8 mouse cellular contexts compared by ENCODE assay signal in the genomic region with DNA sequence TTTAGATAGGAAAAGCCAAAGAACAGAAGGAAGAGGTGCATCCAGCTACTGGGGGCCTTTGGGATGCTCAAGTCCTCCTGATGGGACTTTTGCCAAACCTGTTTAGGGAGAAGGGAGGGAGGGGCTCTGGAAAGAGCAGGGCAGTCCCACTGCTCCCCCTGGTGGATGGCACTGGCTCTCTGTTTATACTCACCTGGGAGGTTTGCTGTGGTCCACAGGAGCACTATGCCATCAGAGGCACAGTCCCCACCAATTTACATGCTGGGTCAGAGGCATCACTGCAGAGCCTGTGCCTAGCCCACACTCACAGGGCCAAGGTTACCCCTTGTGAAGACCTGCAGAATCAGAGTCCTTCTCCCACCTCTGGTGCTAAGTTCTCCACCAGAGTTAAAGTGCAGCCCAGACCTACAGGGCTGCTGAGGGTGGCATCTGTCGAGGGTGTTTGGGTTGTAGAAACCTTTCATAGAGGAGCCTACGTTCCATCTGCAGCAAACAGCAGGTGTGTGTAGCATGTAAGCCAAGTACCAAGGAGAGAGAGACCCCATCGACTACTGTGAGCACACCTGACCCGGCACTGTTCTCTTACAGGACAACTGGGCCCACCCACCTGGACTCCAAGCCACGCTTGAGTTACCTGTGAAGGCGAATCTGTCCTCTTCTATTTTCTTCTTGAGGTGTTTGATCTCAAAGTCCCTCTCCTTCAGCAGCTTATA. TPM values are rescaled to one million over a fixed set of nuclear protein-coding genes. Genes with fewer than 3 reads are reported as not detected.
A peak's percentile ranks its signal among the peaks of the same experiment; 100 is the strongest.
DNase-seq lines count a peak whose midpoint lies in the region; ATAC-seq and TF ChIP-seq lines count a peak whose summit lies in the region.

No protein-coding gene starts in this region.

- no peaks in the 10 kb centered on the region for H3K36me3 ChIP-seq in ES-E14 (ENCODE audit: control insufficient read depth, insufficient read depth, low read length, poor library complexity, severe bottlenecking)
- H3K36me3 ChIP-seq in limb, embryonic 10.5 days: no peaks in the 10 kb centered on the region

- WGBS in limb, embryonic 10.5 days: 85% methylated on average over 6 of the region's 6 CpGs

- no peak overlapping the region for H3K4me3 ChIP-seq in layer of hippocampus, adult 2 months
- H3K4me3 ChIP-seq in ES-E14 (ENCODE audit: insufficient read depth in 1 of 2, low read depth in 1 of 2, low read length in 2 of 2, poor library complexity in 1 of 2, severe bottlenecking in 1 of 2): no peak overlapping the region
- H3K4me3 ChIP-seq in limb, embryonic 10.5 days: no peak overlapping the region

- H3K9ac ChIP-seq in ES-E14 (ENCODE audit: insufficient read depth, low read depth, low read length, poor library complexity, severe bottlenecking): no peak overlapping the region

- H3K27ac ChIP-seq in layer of hippocampus, adult 2 months: peak overlapping the region; percentile 85
- H3K27ac ChIP-seq in ES-E14 (ENCODE audit: insufficient read depth, low read depth, low read length, poor library complexity, severe bottlenecking): no peak overlapping the region
- no peak overlapping the region for H3K27ac ChIP-seq in limb, embryonic 10.5 days

- no peaks in the 10 kb centered on the region for H3K4me1 ChIP-seq in ES-E14 (ENCODE audit: control insufficient read depth in 2 of 2, insufficient read depth in 2 of 2, low read length in 2 of 2, poor library complexity in 1 of 2)
- peaks cover 7% of the 10 kb centered on the region for H3K4me1 ChIP-seq in limb, embryonic 10.5 days

- TF ChIP-seq CTCF in layer of hippocampus, adult 2 months (conservative IDR thresholded peaks at IDR 0.05): peak; percentile 81

- H3K9me3 ChIP-seq in ES-E14 (ENCODE audit: control insufficient read depth, insufficient read depth, low read depth, low read length): no peaks in the 10 kb centered on the region
- no peaks in the 10 kb centered on the region for H3K9me3 ChIP-seq in limb, embryonic 10.5 days (replicated peaks)

- in situ Hi-C loops in ES-E14 (cut with MboI; ENCODE audit: low sequenced_read_pairs in 2 of 2, unreplicated experiment in 2 of 2): no loop called here

- peak in 1 of 2 experiments; percentile 75 for DNase-seq in layer of hippocampus, adult 2 months (ENCODE audit: low spot score in 2 of 2)
- no peak for DNase-seq in layer of hippocampus, adult 9-10 months (ENCODE audit: low spot score)
- peak; percentile 39 for DNase-seq in ES-E14 (ENCODE audit: low read depth, low spot score)
- DNase-seq in adrenal gland, postnatal 14 days: peak; percentile 65
- DNase-seq in limb, embryonic 10.5 days (ENCODE audit: low spot score): peak; percentile 42
- peak; percentile 57 for DNase-seq in retina, postnatal 1 day

- peak; percentile 19 for ATAC-seq in erythroblast, adult 5-6 weeks (replicated peaks; ENCODE audit: low FRiP score, poor library complexity, severe bottlenecking)
- no peak for ATAC-seq in inflammation-experienced regulatory T-cells, adult 6 months

- no peaks in the 10 kb centered on the region for H3K27me3 ChIP-seq in limb, embryonic 10.5 days (ENCODE audit: low read depth, poor library complexity, severe bottlenecking)

TF ChIP-seq in ES-E14, 5 proteins besides CTCF, POLR2A, EP300 and RAD21:
- TF ChIP-seq ZC3H11A (IDR thresholded peaks at IDR 0.05; ENCODE audit: borderline replicate concordance, low read depth, low read length) (no peak), CHD2 (IDR thresholded peaks at IDR 0.05; ENCODE audit: low read depth, low read length) (no peak), MAFK (IDR thresholded peaks at IDR 0.05; ENCODE audit: insufficient read depth, low read depth, low read length) (no peak), HCFC1 (IDR thresholded peaks at IDR 0.05; ENCODE audit: borderline replicate concordance, insufficient read depth, low read length) (no peak), ZNF384 (IDR thresholded peaks at IDR 0.05; ENCODE audit: low read depth, low read length) (no peak)
TF ChIP-seq in ES-E14: peak in this region for 0.

RNA-seq across cellular contexts. Expression of gene Ccdc13, which starts 8.9 kb away (rescaled TPM):
- total RNA-seq in layer of hippocampus, adult 2 months (2021): 10 to 100 TPM in 1 of 2 experiments, 1 to 10 TPM in 1; 7.8 to 10.0 TPM
- total RNA-seq in ES-E14 (2012; rRNA removed): 0.58 and 1.5 TPM in 2 replicates
- total RNA-seq in adrenal gland, postnatal 14 days (2021): 0.86 and 1.1 TPM in 2 replicates
- total RNA-seq in erythroblast, adult 5-6 weeks (2015; ENCODE audit: low replicate concordance): 1.3 TPM in 1 of 2 replicates, not detected in the other
- not detected in 2 replicates for total RNA-seq in erythroblast, adult 5-6 weeks (2017; ENCODE audit: low replicate concordance)
- 0.36 and 0.38 TPM in 2 replicates for polyA plus RNA-seq in limb, embryonic 10.5 days (2016; fragmentation: Nextera tagmentation; extraction: Ambion mirVana)
- polyA plus RNA-seq in inflammation-experienced regulatory T-cells, adult 6 months (2017; shearing (Covaris generic)): not detected

RNA-seq across cellular contexts. Expression of gene Higd1a, which starts 27.8 kb away (rescaled TPM):
- total RNA-seq in layer of hippocampus, adult 2 months (2021): 10 to 100 TPM; 84.4 to 88.4 TPM
- total RNA-seq in ES-E14 (2012; rRNA removed): 63.5 and 81.2 TPM in 2 replicates
- 112 and 114 TPM in 2 replicates for total RNA-seq in adrenal gland, postnatal 14 days (2021)
- total RNA-seq in erythroblast, adult 5-6 weeks (2015; ENCODE audit: low replicate concordance): 8.8 and 12.5 TPM in 2 replicates
- total RNA-seq in erythroblast, adult 5-6 weeks (2017; ENCODE audit: low replicate concordance): 2.3 and 9.5 TPM in 2 replicates
- 174 and 201 TPM in 2 replicates for polyA plus RNA-seq in limb, embryonic 10.5 days (2016; fragmentation: Nextera tagmentation; extraction: Ambion mirVana)
- 100 to 1,000 TPM; 108 to 167 (median 119) TPM for polyA plus RNA-seq in inflammation-experienced regulatory T-cells, adult 6 months (2017; shearing (Covaris generic))

RNA-seq across cellular contexts. Expression of gene Hhatl, which starts 38.1 kb away (rescaled TPM):
- total RNA-seq in layer of hippocampus, adult 2 months (2021): 10 to 100 TPM; 15.6 to 19.9 TPM
- total RNA-seq in ES-E14 (2012; rRNA removed): 0.09 TPM in 1 of 2 replicates, not detected in the other
- not detected in 2 replicates for total RNA-seq in adrenal gland, postnatal 14 days (2021)
- not detected in 2 replicates for total RNA-seq in erythroblast, adult 5-6 weeks (2015; ENCODE audit: low replicate concordance)
- not detected in 2 replicates for total RNA-seq in erythroblast, adult 5-6 weeks (2017; ENCODE audit: low replicate concordance)
- not detected in 2 replicates for polyA plus RNA-seq in limb, embryonic 10.5 days (2016; fragmentation: Nextera tagmentation; extraction: Ambion mirVana)
- not detected for polyA plus RNA-seq in inflammation-experienced regulatory T-cells, adult 6 months (2017; shearing (Covaris generic))

RNA-seq across cellular contexts. Expression of gene Klhl40, which starts 53.0 kb away (rescaled TPM):
- 1 to 10 TPM; 3.3 to 4.6 TPM for total RNA-seq in layer of hippocampus, adult 2 months (2021)
- total RNA-seq in ES-E14 (2012; rRNA removed): 0.21 and 0.62 TPM in 2 replicates
- not detected in 2 replicates for total RNA-seq in adrenal gland, postnatal 14 days (2021)
- not detected in 2 replicates for total RNA-seq in erythroblast, adult 5-6 weeks (2015; ENCODE audit: low replicate concordance)
- total RNA-seq in erythroblast, adult 5-6 weeks (2017; ENCODE audit: low replicate concordance): not detected in 2 replicates
- 0.10 and 0.71 TPM in 2 replicates for polyA plus RNA-seq in limb, embryonic 10.5 days (2016; fragmentation: Nextera tagmentation; extraction: Ambion mirVana)
- not detected for polyA plus RNA-seq in inflammation-experienced regulatory T-cells, adult 6 months (2017; shearing (Covaris generic))

Comparison
In these comparisons a context has a peak if more than half of its experiments do, and no peak if none do; other contexts are left out.
1. RNA of gene Hhatl, which starts 38.1 kb away (total RNA-seq): 15.6 to 19.9 TPM in layer of hippocampus, adult 2 months; 0.09 TPM in ES-E14, not detected in adrenal gland, postnatal 14 days and not detected in erythroblast, adult 5-6 weeks; every median in the first group is over 10 times any median in the second.